Mouse (Mus musculus) small intestine, adult 2 months (tissue): ENCODE results near the gene Syngr1. TPM values are rescaled to one million over a fixed set of nuclear protein-coding genes. Genes with fewer than 3 reads are reported as not detected.
A peak's percentile ranks its signal among the peaks of the same experiment; 100 is the strongest.

Experiments used
- H3K27ac ChIP-seq: fragments of 200-500 bp; 2 replicates; pipeline ENCODE4 v1.5.1; 2012; ENCODE audit warnings: low read depth, low read length, control low read depth, inconsistent platforms; ENCODE audit not compliant: insufficient read depth
- H3K27me3 ChIP-seq: fragments of 200-500 bp; 2 replicates; pipeline ENCODE4 v1.6.1; 2012; ENCODE audit warnings: mild to moderate bottlenecking, moderate library complexity, low read length, inconsistent platforms; ENCODE audit not compliant: control insufficient read depth, insufficient read depth
- H3K36me3 ChIP-seq: fragments of 200-500 bp; 2 replicates; pipeline ENCODE4 v1.6.1; 2012; ENCODE audit warnings: mild to moderate bottlenecking, low read length, control low read depth, inconsistent platforms; ENCODE audit not compliant: control insufficient read depth, insufficient read depth
- H3K4me1 ChIP-seq: fragments of 200-500 bp; 2 replicates; pipeline ENCODE4 v1.6.1; 2012; ENCODE audit warnings: low read length, inconsistent platforms, mixed read lengths; ENCODE audit not compliant: control insufficient read depth, insufficient read depth, insufficient read length
- H3K4me3 ChIP-seq: fragments of 200-500 bp; 2 replicates; pipeline ENCODE4 v1.5.1; 2012; ENCODE audit warnings: low read depth, mild to moderate bottlenecking, control low read depth, inconsistent platforms, low read length, moderate library complexity
- CTCF ChIP-seq: fragments of 200-500 bp; IDR thresholded peaks from 2 replicates; pipeline ENCODE4 v1.5.1; 2012; ENCODE audit warnings: low read depth, mild to moderate bottlenecking, control low read depth, inconsistent platforms, low read length, moderate library complexity, mixed read lengths; ENCODE audit not compliant: insufficient replicate concordance, insufficient read length; ENCODE audit errors: extremely low read depth
- POLR2A ChIP-seq: fragments of 200-500 bp; IDR thresholded peaks from 2 replicates; pipeline ENCODE4 v1.6.1; 2012; ENCODE audit warnings: low read depth, mild to moderate bottlenecking, control low read depth, inconsistent platforms, low read length, moderate library complexity
- WGBS: fragments of 180-500 bp; shearing (Covaris S2); methylation state at CpG from one replicate; pipeline ENCODE4 v1.1.7; 2018; 5-methylcytosine and 5-hydroxymethylcytosine counted together
- polyA plus RNA-seq: library from polyadenylated mRNA; depleted of rRNA; stranded (reverse); fragments of >200 nt; gene quantifications from 2 replicates; pipeline ENCODE4 v1.2.3, GENCODE M21; 2012

Syngr1 gene
- polyA plus RNA-seq, 1 experiment = 13.4 TPM

DNA sequence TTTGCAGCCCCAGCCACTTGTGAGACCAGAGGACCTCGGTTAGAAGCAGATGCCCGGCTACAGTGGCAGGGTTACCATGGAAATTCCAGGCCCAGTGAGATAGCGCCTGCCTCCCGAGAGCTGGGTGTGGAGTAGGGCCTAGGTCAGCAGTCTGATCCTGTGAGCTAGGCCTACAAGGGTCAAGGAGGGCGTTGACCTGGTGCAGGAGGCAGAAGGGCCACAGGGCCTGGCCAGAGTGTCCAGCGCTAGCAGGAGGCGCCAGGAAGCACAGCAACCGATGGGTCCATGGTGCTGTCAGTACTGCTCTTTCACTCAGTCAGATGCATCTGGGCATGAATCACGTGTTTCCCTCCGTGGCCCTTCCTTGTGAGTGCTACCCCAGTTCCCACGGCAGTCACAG lies 62.6 kb downstream of the Syngr1 start:
- H3K27ac ChIP-seq = no peak overlapping the region
- H3K27me3 ChIP-seq = no peaks in the 10 kb centered on the region
- no peak overlapping the region for H3K4me3 ChIP-seq
- H3K4me1 ChIP-seq = peaks cover 8% of the 10 kb centered on the region; the same call in 1 of the 2 replicates
- WGBS = 90% methylated on average over 11 of the region's 11 CpGs
- H3K36me3 ChIP-seq = peaks cover 61% of the 10 kb centered on the region
- no peak for TF ChIP-seq CTCF
- no peak for TF ChIP-seq POLR2A

DNA sequence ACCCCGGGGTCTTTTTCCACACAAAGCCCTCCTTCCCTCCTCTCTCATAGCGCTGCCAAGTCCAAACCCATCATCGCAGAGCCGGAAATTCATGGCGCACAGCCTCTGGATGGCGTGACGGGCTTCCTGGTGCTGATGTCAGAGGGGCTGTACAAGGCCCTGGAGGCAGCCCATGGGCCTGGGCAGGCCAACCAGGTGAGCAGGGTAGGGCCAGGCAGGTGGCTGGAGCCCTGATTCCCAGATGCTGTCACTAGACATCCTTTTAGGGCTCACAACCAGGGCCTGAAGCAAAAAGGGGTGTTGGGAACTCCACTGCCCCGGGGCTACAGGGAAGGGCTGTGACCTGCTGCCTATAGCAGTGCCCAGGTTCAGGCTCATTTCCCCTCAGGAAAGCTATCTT lies 64.6 kb downstream of the Syngr1 start:
- H3K4me3 ChIP-seq = no peak overlapping the region
- TF ChIP-seq POLR2A = no peak
- TF ChIP-seq CTCF = no peak
- no peak overlapping the region for H3K27ac ChIP-seq
- H3K4me1 ChIP-seq = peaks cover 26% of the 10 kb centered on the region
- H3K36me3 ChIP-seq = peaks cover 60% of the 10 kb centered on the region
- 94% methylated on average over 8 of the region's 8 CpGs for WGBS
- no peaks in the 10 kb centered on the region for H3K27me3 ChIP-seq

DNA sequence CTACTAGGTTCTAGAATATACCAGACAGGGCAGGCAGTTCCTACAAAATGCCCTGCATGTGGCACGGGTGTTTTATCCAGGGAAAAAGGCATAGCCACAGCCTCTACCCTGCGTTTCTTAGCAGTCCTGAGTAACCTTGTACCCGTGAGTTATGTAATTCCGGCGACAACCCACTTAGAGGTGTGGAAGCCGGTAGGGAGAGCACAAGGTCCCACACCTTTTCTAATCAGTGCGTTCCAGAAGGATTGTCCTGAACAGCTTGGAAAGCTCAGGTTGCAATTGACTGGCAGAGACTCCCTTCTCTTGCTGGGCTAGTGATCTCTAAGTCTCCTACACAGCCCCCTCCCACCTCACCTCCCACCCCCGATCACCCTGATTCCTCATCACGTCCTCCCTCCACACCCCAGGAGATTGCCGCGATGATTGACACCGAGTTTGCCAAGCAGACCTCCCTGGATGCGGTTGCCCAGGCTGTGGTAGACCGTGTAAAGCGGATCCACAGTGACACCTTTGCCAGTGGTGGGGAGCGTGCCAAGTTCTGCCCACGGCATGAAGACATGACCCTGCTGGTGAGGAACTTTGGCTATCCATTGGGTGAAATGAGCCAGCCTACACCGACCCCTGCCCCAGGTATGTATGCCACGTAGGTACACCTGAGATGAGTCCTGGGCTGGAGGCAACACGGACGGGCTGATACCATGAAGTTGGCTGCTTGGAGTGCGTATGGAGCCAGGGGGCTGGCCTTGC lies 66.2 kb downstream of the Syngr1 start:
- Histone ChIP-seq H3K4me3 (no peak overlapping the region), H3K27ac (peak overlapping the region; percentile 82; the same call in 1 of the 2 replicates), H3K36me3 (peaks cover 66% of the 10 kb centered on the region), H3K4me1 (peaks cover 37% of the 10 kb centered on the region), H3K27me3 (no peaks in the 10 kb centered on the region)
- TF ChIP-seq CTCF = no peak
- TF ChIP-seq POLR2A = no peak
- 80% methylated on average over 22 of the region's 22 CpGs for whole genome bisulfite sequencing

DNA sequence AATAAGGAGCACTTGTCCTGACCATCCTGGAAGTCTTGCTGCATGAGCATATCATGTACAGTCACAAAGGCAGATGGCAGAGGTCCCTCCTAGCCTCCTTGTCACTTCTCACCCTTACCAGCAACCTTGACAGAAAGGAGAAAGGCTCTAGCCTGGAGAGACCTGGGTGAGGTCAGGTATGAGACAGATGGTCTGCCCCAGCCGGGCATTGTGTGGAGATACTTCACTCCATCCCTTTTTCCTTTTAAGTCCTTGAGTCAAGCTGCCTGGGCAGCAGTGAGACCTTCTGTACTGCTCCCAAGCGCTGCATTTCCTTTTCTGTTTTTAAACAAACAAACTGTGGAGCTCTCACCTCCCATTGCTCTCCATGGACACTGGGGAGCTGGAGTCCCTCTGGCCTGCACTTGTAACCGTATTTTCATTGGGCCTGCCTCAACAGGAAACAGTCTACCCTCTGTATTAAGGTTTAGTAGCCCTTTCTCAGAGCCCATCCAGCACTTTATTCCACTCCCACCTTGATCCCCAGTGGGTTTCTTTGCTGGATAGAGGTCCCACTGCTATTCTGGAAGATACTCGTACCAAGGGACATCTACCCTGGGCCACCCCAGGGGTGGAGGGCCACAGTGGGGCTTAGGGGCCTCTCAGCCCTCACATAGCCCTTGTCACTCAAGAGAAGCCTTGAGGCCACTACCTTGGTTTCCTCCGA lies 67.0 kb downstream of the Syngr1 start:
- peaks cover 37% of the 10 kb centered on the region for H3K4me1 ChIP-seq
- H3K27me3 ChIP-seq = no peaks in the 10 kb centered on the region
- H3K27ac ChIP-seq = peak overlapping the region; percentile 82
- peaks cover 60% of the 10 kb centered on the region for H3K36me3 ChIP-seq
- no peak for TF ChIP-seq CTCF
- no peak for TF ChIP-seq POLR2A
- 62% methylated on average over 5 of the region's 5 CpGs for WGBS
- H3K4me3 ChIP-seq = no peak overlapping the region

DNA sequence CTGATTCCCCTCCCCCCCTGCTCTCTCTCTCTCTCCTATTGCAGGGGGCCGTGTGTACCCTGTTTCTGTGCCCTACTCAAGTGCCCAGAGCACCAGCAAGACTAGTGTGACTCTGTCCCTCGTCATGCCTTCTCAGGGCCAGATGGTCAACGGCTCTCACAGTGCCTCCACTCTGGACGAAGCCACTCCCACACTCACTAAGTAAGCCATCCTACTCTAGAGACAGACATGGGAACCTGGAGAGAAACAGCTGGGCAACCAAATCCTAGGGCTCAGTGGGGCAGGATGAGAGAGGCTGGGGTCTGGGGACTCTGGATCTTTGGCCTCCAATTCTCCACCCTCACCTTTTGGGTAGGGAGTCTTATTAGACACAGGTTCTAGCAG lies 67.6 kb downstream of the Syngr1 start:
- TF ChIP-seq CTCF (no peak), POLR2A (no peak)
- Histone ChIP-seq H3K4me3 (no peak overlapping the region), H3K4me1 (peaks cover 37% of the 10 kb centered on the region), H3K36me3 (peaks cover 58% of the 10 kb centered on the region), H3K27ac (peak overlapping the region; percentile 82), H3K27me3 (no peaks in the 10 kb centered on the region)
- 35% methylated on average over 4 of the region's 4 CpGs for WGBS

DNA sequence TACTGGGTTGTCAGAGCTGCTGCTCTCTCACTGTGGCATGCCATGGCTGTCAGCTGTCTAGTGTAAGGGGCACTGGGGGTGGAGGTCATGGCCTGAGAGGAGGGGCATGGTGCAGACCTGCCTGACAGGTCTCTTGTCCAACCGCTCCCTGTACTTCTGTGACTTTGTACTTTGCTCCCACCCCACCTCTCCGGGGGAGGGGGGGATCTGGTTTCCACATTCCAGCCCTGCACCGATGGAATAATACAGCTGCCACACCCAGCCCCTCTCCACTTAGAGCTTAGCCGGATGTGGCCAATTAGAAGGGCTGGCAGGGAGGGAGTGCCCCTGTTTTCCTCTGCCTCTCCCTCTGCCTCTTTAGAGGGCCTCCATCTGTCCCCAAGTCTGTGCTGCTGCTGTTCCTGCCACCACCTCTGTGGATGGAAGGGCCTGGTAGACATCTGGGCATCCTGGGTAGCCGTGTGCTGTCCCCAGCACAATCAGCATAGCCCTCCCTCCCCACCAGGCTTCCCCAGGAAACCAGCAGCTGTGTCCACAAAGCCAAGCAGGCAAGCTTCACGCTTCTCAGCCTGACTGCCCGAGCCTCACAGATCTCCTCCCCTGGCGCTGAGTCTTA lies 68.3 kb downstream of the Syngr1 start:
- peaks cover 52% of the 10 kb centered on the region for H3K36me3 ChIP-seq
- WGBS = 11% methylated on average over 8 of the region's 8 CpGs

DNA sequence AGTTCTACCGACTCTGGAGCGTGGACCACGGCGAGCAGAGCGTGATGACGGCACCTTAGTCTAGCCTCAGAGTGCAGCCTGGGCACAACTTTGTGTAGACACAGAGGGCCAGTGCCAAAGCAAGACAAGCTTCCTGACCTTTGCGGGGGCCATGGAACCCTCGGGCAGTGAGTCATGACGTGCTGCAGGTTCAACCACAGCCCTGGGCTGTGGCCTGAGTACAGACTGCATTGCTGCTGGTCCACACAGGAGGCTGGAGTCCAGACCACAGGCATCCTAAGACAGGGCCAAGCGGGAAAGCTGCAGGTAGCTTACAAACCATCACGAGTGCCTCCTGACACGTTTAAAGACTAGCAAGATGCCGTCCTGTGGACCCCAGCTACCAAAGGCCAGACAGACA lies 69.1 kb downstream of the Syngr1 start:
- TF ChIP-seq POLR2A (no peak), CTCF (no peak)
- Histone ChIP-seq H3K36me3 (peaks cover 47% of the 10 kb centered on the region), H3K27ac (peak overlapping the region; percentile 76), H3K4me3 (no peak overlapping the region), H3K27me3 (no peaks in the 10 kb centered on the region), H3K4me1 (peaks cover 37% of the 10 kb centered on the region)
- 73% methylated on average over 13 of the region's 13 CpGs for WGBS

More for the DNA sequence above, 68.3 kb downstream of the Syngr1 start:
- Histone ChIP-seq H3K4me3 (no peak overlapping the region), H3K4me1 (peaks cover 37% of the 10 kb centered on the region), H3K27ac (peak overlapping the region; percentile 82), H3K27me3 (no peaks in the 10 kb centered on the region)
- no peak for TF ChIP-seq CTCF
- TF ChIP-seq POLR2A = no peak; the same call in 1 of the 2 replicates
